Mouse (Mus musculus) testis, postnatal 14 days (tissue): ENCODE measurements around the gene Gbp9.
"Not testable (repeated sequence)": the region's sequence is repeated elsewhere in the genome, so short reads cannot be mapped to it uniquely, and the experiment has no call there.

Source experiments
- DNase-seq: peaks from one replicate; pipeline ENCODE4 v3.0.0; 2021; ENCODE audit warnings: low spot score

Gene Gbp9

DNA sequence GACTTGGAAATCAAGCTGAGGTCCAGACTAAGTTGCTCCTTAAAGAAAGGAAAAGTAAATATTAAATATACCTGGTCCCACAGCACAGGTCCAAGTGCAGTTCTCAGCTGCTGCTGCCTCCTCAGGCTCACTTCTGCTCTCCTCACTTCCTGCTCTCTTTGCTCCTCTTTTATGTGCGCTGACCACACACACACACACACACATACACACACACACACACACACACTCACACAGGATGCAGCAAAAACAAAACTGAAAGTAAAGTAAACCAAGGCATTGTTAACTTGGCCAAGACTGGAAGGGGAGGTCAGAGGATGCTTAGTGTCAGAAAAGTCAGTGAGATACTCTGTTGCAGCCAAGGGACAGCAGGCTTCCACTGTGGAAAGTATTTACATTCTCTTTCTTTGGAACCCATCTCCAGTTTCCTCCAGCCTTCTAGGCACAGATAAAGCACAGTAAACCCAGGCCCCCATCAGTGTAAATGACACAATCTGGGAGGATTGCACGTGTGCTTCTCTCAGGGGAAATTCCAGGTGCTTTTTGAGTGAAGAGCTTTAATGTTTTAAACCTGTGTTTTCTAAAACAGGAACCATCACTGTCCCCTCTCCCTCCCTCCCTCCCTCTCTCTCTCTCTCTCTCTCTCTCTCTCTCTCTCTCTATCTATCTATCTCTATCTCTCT lies at the start of gene Gbp9, which contains the start of the genes Gbp8 and Gbp4:
TSS of gene Gbp9 (minus strand) at position 131 of the 680 bp plus-strand sequence.
TSS of gene Gbp8 (minus strand) at position 132 of the 680 bp plus-strand sequence.
TSS of gene Gbp4 (minus strand) at position 178 of the 680 bp plus-strand sequence.
- not testable (repeated sequence) for DNase-seq

- no peak for DNase-seq
Observed at GRCm38 (mm10) chr5:105181446-105181845, 42.1 kb upstream of the Gbp9 start.

GRCm38 (mm10) chr5:105156582-105156981 lies 17.2 kb upstream of the Gbp9 start:
- DNase-seq = no peak

DNA sequence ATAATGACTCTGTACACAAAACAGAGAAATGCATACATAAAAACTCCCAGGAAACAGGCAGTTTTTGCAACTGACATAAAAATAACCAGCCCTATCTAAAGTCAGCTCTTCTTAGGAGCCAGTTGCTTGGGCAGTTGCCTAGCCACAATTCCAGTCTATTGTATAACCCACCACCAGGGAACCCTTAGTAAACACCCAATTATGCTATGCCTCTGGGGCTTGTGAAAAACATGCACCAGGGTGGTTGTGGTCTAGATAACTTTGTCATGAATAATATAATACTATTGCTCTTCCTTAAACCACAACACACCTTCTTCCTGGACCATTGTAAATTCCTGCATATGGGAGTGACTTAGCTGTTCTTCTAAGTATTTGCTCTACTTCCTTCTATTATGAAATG lies 14.7 kb upstream of the Gbp9 start:
- no peak for DNase-seq

DNA sequence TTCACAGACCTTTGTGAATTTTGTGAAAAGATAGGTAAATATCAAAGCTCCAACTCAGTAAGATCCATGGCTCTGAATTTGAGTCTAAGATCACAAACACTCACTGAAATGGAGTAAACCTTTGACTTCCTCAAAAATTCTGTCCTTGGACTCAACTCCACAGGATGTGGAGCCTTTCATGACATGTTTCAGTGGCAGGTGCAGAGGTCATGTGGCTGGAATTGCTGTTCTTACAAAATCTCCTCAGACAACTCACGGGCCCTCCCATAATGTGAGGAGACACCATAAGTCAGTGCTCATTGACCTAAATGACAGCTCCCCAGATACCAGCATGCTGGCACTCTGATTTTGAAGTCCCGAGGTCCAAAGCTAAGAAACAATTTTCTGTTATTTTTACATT lies 8.7 kb upstream of the Gbp9 start:
- not testable (repeated sequence) for DNase-seq

DNA sequence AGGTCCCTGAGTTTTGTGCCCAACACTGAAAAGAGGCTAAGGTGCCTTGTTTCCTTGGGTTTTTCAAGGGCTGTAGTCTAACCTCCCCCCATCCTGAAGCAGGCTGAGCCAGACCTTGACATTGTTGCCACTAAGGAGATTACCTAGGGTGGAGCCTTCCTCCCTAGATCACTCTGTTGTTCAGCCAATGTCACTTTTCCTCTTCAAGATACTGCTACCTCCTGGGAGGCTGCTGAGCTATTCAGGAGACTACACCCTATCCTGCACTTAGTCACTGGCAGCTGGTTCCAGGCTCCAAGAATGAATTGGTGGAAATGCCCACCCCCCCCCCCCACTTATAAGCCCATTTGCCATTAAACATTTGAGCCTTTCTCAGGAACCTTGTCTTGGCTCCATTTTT lies 7.1 kb upstream of the Gbp9 start:
- DNase-seq = no peak

DNA sequence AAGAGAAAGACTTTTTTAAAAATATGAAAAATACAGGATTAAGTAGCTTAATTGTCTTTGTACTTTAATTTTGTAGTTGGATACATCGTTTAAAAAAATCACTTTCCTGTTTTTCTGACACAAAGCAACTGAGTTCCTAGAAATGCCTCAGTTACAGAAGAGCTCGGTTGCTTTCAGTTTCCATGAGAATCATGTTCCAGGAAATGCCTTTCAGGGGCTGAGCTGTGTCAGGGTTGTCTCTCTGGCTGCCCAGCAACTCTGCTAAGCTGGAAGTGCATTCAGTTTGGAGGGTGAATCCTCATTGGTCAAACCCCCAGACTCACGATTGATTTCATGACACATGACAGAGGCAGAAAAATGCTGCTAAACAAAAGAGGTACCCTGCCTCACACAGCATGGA lies 6.4 kb upstream of the Gbp9 start:
- DNase-seq = not testable (repeated sequence)

GRCm38 (mm10) chr5:105140089-105140810 lies 911 bp upstream of the Gbp9 start:
- DNase-seq = not testable (repeated sequence)

DNA sequence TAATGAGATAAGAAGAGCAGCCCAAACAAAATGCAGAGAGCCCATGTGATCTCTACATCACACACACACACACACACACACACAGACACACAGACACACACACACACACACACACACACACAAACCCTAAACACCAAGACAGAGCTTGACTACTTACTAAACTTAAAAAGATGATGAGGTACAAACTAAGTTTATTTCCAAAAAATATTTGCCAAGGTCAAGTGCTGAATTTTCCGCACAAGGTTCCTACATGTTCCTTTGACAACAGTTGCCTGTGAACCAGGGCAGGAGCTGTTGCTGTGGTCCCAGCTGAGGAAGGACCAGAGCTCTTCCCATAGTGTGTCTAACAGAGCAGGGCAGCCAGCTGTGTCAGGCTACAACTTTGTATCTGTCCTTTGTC lies 433 bp downstream of the Gbp9 start:
- DNase-seq = peak; percentile 13

- not testable (repeated sequence) for DNase-seq
Observed at GRCm38 (mm10) chr5:105136706-105137304, 2.5 kb downstream of the Gbp9 start.

DNA sequence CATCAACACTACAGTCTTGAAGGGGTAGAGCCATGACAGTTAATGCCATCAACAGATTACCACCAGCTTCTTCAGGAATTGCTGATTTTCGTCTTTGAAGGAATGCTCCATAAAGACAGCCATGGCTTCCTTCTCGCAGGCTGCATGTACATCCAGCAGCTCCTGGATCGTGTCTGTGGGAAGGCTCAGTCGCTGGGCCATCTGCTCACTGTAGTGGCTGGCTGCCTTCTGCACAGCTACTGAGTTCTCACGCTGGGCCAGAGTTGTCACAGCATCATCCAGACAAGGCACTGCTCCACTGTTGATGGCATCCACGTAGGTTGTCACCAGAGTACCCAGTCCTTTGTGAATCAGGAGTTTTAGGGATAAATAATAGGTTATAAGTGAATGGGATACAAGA lies 17.6 kb downstream of the Gbp9 start:
- DNase-seq = not testable (repeated sequence)

DNA sequence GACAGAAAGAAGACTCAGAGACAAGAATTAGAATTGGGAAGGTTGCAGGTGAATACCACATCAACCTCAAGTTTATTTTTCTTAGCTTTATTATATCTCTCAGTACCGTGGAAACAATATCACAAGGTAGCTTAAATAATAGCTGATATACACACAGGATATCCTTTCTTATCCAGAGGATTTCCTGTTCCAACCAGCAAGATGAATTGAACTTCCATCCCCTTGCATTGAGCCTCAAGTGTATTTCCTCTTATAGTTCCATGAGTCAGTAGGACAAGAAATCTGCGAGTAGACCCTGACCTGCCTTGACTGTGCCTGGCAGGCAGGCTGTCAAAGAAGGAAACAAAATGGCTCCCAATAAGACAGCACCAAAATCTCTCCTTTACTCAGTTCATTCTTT lies 23.6 kb downstream of the Gbp9 start:
- DNase-seq = no peak

DNA sequence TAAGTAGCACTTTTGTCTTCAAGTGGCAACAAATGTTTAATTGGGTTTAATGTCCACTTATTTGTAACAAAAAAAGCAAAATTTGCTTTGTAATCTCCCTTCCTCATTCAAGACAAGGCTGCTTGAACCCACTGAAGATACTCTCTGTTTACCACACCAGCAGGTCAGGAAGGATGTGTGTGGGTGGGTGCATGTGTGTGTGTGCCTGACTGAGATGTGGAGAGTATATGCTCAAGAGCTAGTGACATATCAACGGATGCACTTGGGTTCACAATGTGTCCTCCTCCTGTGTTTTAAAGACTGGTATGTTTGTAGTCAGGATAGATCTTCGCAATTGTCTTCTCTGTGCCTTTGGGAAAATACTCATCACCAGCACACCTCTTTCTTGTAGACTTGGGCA lies 24.6 kb downstream of the Gbp9 start:
- no peak for DNase-seq

- no peak for DNase-seq
Observed at GRCm38 (mm10) chr5:105113656-105114055, 25.7 kb downstream of the Gbp9 start.

- DNase-seq = peak; percentile 11
Observed at GRCm38 (mm10) chr5:105110271-105110852, 29.0 kb downstream of the Gbp9 start.

DNA sequence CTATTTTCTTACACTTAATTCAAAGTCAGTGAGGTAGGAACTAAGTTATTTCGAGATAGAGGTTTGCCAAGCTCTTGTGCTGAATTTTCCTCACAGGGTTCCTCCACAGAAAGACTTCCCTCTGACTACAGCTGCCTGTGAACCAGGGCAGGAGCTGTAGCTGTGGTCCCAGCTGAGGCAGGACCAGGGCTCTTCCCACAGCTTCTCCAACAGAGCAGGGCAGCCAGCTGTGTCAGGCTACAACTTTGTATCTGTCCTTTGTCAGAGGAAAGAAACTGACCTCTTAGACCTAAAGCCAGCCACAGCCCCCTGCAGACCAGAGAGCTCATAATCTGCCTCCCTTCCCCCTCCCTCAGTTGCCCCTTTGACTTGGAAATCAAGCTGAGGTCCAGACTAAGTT lies 29.6 kb downstream of the Gbp9 start:
- DNase-seq = peak; percentile 14

DNA sequence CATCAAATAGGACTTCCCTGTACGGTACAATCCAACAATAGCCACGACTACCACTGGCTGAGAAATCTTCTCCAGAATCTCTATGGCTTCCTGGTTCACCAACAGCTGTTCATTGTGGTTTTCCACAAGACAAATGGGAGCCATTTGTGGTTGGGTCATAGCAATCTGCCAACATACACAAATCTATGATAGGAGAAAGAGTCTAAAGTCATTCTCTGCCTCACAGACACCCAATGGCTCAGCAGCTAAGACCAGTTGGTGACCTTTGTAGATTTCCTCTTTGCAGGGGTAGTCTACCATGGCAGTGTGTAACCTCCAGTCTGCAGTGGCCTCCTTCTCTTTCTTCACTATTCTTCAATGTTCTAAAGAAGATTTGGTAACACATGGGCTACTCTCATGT lies 33.6 kb downstream of the Gbp9 start:
- not testable (repeated sequence) for DNase-seq

- no peak for DNase-seq
Observed at GRCm38 (mm10) chr5:105081900-105082299, 57.4 kb downstream of the Gbp9 start.

- DNase-seq = not testable (repeated sequence)
Observed at GRCm38 (mm10) chr5:105068356-105068755, 71.0 kb downstream of the Gbp9 start.

DNA sequence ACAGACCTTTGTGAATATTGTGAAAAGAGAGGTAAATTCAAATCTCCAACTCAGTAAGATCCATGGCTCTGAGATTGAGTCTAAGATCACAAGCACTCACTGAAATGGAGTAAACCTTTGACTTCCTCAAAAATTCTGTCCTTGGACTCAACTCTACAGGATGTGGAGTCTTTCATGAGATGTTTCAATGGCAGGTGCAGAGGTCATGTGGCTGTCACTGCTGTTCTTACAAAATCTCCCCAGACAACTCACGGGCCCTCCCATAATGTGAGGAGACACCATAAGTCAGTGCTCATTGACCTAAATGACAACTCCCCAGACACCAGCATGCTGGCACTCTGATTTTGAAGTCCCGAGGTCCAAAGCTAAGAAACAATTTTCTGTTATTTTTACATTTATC lies 74.9 kb downstream of the Gbp9 start:
- DNase-seq = not testable (repeated sequence)

GRCm38 (mm10) chr5:105063321-105063720 lies 76.0 kb downstream of the Gbp9 start:
- DNase-seq = no peak

DNA sequence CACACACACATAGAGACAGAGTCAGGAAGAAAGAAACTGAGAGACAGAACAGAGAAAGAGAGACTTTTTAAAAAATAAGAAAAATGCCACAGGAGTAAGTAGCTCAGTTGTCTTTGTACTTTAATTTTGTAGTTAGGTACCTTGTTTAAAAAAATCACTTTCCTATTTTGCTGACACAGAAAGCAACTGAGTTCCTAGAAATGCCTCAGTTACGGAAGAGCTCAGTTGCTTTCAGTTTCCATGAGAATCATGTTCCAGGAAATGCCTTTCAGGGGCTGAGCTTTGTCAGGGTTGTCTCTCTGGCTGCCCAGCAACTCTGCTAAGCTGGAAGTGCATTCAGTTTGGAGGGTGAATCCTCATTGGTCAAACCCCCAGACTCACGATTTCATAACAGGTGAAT lies 76.9 kb downstream of the Gbp9 start:
- not testable (repeated sequence) for DNase-seq

DNA sequence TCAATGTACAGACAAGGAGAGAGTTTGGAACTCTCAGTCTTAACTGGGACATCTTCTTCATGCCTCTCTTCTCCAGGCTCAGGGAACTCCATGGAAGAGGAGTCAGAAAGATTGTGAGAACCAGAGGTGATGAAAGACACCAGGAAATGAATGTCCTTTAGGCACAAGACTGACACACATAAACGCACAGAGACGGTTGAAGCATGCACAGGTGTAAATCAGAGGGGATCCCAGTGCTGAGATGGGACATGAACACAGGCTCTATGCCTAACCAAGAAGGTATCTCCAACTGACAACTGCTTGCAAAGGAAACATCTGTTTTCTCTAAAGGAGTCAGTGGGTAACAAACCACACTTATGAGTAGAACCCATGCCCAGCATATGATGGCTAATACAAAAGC lies 79.1 kb downstream of the Gbp9 start:
- no peak for DNase-seq
